Mouse (Mus musculus) megakaryocyte, embryonic 14.5 days (primary cell): ENCODE results near the gene Zbtb5.

Experiments
- FLI1 ChIP-seq: IDR thresholded peaks from 2 replicates; pipeline ENCODE4 v1.6.1; 2012; ENCODE audit warnings: low read length, inconsistent platforms, mixed read lengths
- GATA1 ChIP-seq: IDR thresholded peaks from 3 replicates; pipeline ENCODE4 v1.6.1; 2012; ENCODE audit warnings: mixed read lengths, low read length, inconsistent platforms, borderline replicate concordance

DNA sequence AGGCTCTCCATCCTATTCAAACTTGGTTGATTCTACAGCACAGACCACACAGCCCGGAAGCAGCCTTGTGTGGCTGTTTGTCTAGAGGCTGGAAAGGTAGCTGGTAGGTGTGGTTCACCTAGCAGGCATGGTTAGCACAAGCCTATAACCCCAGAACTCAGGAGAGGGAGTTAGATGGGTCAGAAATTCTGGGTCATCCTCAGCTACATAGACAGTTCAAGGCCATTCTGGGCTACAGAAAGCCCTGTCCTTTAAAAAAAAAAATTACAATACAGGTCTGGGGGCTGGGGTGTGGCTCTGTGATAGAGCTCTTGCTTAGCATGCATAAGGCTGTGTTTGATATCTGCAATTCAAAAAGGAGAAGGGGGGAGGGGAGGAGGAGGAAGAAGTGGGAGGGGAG, 63.9 kb downstream of the Zbtb5 start:
- TF ChIP-seq GATA1 (no peak), FLI1 (no peak)
